Mouse (Mus musculus) liver, embryonic 14.5 days (tissue): ENCODE results near the gene Hephl1.

Experiments used
- CTCF ChIP-seq: IDR thresholded peaks from 2 replicates; pipeline ENCODE4 v1.5.1; 2016; ENCODE audit warnings: antibody characterized with exemption, low read depth, control low read depth
- EP300 ChIP-seq: IDR thresholded peaks from 2 replicates; pipeline ENCODE4 v1.6.1; 2016; ENCODE audit warnings: antibody characterized with exemption, low read depth

DNA sequence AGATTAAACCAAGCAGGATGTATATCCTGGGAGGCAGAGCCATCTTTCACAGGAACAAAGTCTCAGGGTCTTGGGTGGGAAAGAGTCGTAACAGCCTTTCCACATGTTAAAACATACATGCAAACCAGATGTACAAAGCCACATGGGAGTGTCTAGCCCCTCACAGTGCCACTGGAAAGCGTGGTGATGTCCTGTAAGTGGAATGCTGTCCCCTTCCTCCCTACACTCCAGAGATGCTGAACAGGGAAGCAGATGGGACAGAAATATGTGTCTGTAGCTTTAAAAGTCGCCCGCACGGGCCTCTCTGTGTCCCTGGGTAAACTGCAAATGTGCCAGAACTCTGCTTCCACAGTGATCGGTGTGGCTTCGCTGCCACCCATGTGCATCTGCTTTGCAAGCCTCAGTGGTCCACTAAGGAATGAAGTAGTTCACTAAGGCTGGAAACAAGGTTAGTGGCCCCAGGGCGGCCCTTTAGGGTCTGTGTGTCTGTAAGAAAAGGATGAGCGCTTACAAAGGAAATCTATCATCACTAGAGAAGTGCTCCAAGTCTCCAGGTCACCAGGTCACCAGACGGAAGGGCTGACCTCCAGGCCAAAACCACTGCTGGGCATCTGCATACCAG is 108.1 kb downstream of the Hephl1 start:
- no peak for TF ChIP-seq CTCF
- no peak for TF ChIP-seq EP300
